7 mouse cellular contexts compared by ENCODE assay signal in the genomic region with DNA sequence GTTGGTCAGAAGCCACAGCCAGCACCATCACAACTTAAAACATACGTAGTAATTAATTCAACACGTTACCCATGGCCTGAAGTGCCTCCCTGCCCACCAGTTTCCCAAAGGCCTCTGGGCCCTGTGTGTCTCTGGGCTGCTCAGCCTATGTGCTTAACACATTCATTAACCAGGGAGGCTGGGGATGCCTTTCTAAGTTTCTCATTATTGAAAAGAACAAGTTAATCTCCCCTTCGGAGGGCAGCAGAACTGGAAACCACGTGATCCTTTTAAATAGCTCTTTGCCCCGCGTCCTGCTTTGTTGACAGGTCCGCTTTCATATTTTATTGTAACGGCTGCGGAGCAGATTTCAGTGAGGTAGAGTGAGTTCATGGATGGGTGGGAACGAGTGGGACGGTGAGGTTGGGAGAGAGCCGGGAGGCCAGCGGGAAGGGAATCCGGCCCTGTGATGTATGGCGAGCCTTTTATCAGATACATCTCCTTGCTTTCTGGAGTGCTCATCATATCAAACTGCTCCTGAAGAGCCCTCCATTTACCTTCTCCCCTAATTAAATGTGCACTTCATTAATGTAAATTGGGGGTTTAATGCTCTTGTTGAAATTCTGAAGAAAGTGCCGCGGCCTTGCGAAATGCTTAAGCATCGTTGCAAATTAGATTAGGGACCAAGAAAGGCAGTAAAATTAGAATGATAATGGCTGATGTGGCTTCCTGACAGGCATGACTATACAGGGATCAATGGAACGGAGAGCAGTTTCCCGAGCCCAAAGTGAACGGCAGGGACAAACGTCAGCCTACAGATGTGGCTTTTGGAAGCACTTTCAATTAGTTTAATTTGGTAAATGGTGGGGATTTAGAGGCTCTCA.
DNase-seq lines count a peak whose midpoint lies in the region; ATAC-seq and TF ChIP-seq lines count a peak whose summit lies in the region.

No protein-coding gene starts in this region.

- peak; percentile 13 for DNase-seq in lung, embryonic 14.5 days
- DNase-seq in lung, postnatal 10 days = no peak
- peak; percentile 36 for DNase-seq in retina, postnatal 1 day
- no peak for DNase-seq in cerebellum, postnatal 36 days
- DNase-seq in cerebellum, adult 8-10 months = no peak

- no peak overlapping the region for H3K27ac ChIP-seq in lung, embryonic 14.5 days (ENCODE audit: low read depth)
- H3K27ac ChIP-seq in embryonic facial prominence, embryonic 15.5 days (replicated peaks) = no peak overlapping the region
- H3K27ac ChIP-seq in limb, embryonic 13.5 days = no peak overlapping the region

- peak overlapping the region; percentile 10; the same call in 1 of the 2 replicates for H3K4me3 ChIP-seq in lung, embryonic 14.5 days (ENCODE audit: low read depth, low read length)
- peak overlapping the region; percentile 16; the same call in 1 of the 2 replicates for H3K4me3 ChIP-seq in embryonic facial prominence, embryonic 15.5 days (replicated peaks)
- H3K4me3 ChIP-seq in limb, embryonic 13.5 days = peak overlapping the region; percentile 34

- ATAC-seq in lung, embryonic 14.5 days (ENCODE audit: insufficient read depth) = no peak
- ATAC-seq in embryonic facial prominence, embryonic 15.5 days (ENCODE audit: insufficient number of reproducible peaks, low FRiP score, low TSS enrichment, low read depth) = no peak
- ATAC-seq in limb, embryonic 13.5 days (ENCODE audit: low FRiP score, low read depth) = no peak; the same call in 1 of the 2 replicates

- H3K27me3 ChIP-seq in lung, embryonic 14.5 days (ENCODE audit: insufficient read depth, low read length) = peaks cover 47% of the 10 kb centered on the region
- peaks cover 54% of the 10 kb centered on the region for H3K27me3 ChIP-seq in embryonic facial prominence, embryonic 15.5 days
- H3K27me3 ChIP-seq in limb, embryonic 13.5 days = peaks cover 60% of the 10 kb centered on the region

- no peaks in the 10 kb centered on the region for H3K9me3 ChIP-seq in lung, embryonic 14.5 days (ENCODE audit: low read depth, low read length)
- no peaks in the 10 kb centered on the region for H3K9me3 ChIP-seq in embryonic facial prominence, embryonic 15.5 days (replicated peaks)
- no peaks in the 10 kb centered on the region for H3K9me3 ChIP-seq in limb, embryonic 13.5 days

- TF ChIP-seq CTCF in lung, embryonic 14.5 days (IDR thresholded peaks at IDR 0.05; ENCODE audit: low read depth) = no peak

- H3K4me1 ChIP-seq in lung, embryonic 14.5 days (ENCODE audit: insufficient read depth) = no peaks in the 10 kb centered on the region
- peaks cover 17% of the 10 kb centered on the region; the same call in 1 of the 2 replicates for H3K4me1 ChIP-seq in embryonic facial prominence, embryonic 15.5 days
- H3K4me1 ChIP-seq in limb, embryonic 13.5 days = peaks cover 16% of the 10 kb centered on the region

- 10% methylated on average over 23 of the region's 23 CpGs for WGBS in lung, embryonic 14.5 days
- WGBS in embryonic facial prominence, embryonic 15.5 days = 4% methylated on average over 23 of the region's 23 CpGs
- 4% methylated on average over 23 of the region's 23 CpGs for WGBS in limb, embryonic 13.5 days

- peak overlapping the region; percentile 40 for H3K4me2 ChIP-seq in lung, embryonic 14.5 days
- peak overlapping the region; percentile 32 for H3K4me2 ChIP-seq in embryonic facial prominence, embryonic 15.5 days (replicated peaks)
- peak overlapping the region; percentile 64 for H3K4me2 ChIP-seq in limb, embryonic 13.5 days (replicated peaks)

- no peaks in the 10 kb centered on the region for H3K36me3 ChIP-seq in lung, embryonic 14.5 days (ENCODE audit: insufficient read depth)
- no peaks in the 10 kb centered on the region for H3K36me3 ChIP-seq in embryonic facial prominence, embryonic 15.5 days
- no peaks in the 10 kb centered on the region for H3K36me3 ChIP-seq in limb, embryonic 13.5 days

- no peak overlapping the region for H3K9ac ChIP-seq in lung, embryonic 14.5 days
- H3K9ac ChIP-seq in embryonic facial prominence, embryonic 15.5 days = no peak overlapping the region
- H3K9ac ChIP-seq in limb, embryonic 13.5 days = peak overlapping the region; percentile 20; the same call in 1 of the 2 replicates

Comparison
In these comparisons a context has a peak if more than half of its experiments do, and no peak if none do; other contexts are left out.
1. DNase-seq: peak in lung, embryonic 14.5 days (single experiment) and retina, postnatal 1 day (single experiment); none in lung, postnatal 10 days (single experiment), cerebellum, postnatal 36 days (0 of 2) and cerebellum, adult 8-10 months (single experiment).
2. Peak in every context shown above with its lines, with median percentiles within 50 percentile points of each other: H3K4me2 ChIP-seq and H3K4me3 ChIP-seq.